Mouse (Mus musculus): ENCODE data around the gene Phf21a. TPM values are rescaled to one million over a fixed set of nuclear protein-coding genes. Genes with fewer than 3 reads are reported as not detected.

Gene Phf21a
- polyA plus RNA-seq, 1 experiment from 2014 or later, result 25.5 TPM

DNA sequence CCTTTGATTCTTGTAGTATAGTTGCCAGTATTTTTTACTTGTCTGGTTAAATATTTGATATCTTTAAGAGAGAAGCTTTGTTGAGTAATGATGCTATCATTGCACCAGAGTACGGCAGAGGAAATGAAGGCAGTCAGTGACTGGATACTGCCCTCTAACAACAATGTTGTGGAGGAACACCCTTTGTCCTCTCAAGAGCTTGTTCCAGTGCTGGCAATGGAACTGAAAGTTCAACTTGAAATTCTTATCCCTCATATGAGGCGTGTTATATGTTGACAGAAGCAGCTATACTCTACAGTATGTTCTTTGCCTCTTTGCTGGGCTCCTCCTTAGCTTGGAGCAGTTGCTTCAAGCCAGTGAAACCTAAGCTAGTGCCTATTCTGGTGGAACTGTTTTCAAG lies 147.4 kb downstream of the Phf21a start:
- Histone ChIP-seq H3K4me2 (no peak overlapping the region), H3K4me1 (ENCODE audit: control insufficient read depth, insufficient read depth, low read length) (no peaks in the 10 kb centered on the region), H3K9ac (ENCODE audit: low read depth, low read length) (no peak overlapping the region), H3K36me3 (ENCODE audit: control insufficient read depth, insufficient read depth, low read length) (peaks cover 9% of the 10 kb centered on the region), H3K27ac (ENCODE audit: low read depth, low read length) (no peak overlapping the region), H3K27me3 (ENCODE audit: control insufficient read depth, insufficient read depth, low read length) (no peaks in the 10 kb centered on the region), H3K9me3 (replicated peaks; ENCODE audit: control insufficient read depth, low read length) (no peaks in the 10 kb centered on the region), H3K4me3 (ENCODE audit: low read depth, low read length) (no peak overlapping the region)
- no peak for ATAC-seq (replicated peaks; ENCODE audit: insufficient number of reproducible peaks, low FRiP score, low TSS enrichment)
- WGBS (ENCODE audit: insufficient replicate concordance), result 74% methylated on average over 2 of the region's 2 CpGs

DNA sequence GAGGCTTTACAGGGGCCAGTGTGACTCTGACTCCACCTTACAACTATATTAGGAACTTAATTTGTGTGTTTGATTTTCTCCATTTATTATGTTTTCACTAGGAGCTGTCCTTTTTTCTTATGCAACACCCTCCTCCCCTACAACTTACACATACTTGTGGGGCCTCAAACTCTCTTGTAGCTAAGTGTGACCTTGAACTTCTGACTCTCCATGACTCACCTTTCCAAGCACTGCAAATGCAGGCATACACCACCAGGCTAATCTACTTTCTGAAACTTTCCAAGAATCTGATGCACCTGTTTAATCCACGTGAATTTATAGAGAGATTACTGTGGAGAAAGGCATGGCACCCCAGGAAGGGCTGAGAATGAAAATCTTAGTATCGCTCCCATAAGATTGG lies 147.9 kb downstream of the Phf21a start:
- Histone ChIP-seq H3K9ac (ENCODE audit: low read depth, low read length) (no peak overlapping the region), H3K4me1 (ENCODE audit: control insufficient read depth, insufficient read depth, low read length) (0 out of 2 replicates have a peak, but pooled peaks cover under 1% of the 10 kb centered on the region), H3K27ac (ENCODE audit: low read depth, low read length) (no peak overlapping the region), H3K9me3 (replicated peaks; ENCODE audit: control insufficient read depth, low read length) (no peaks in the 10 kb centered on the region), H3K4me2 (no peak overlapping the region), H3K4me3 (ENCODE audit: low read depth, low read length) (no peak overlapping the region), H3K36me3 (ENCODE audit: control insufficient read depth, insufficient read depth, low read length) (peaks cover 9% of the 10 kb centered on the region), H3K27me3 (ENCODE audit: control insufficient read depth, insufficient read depth, low read length) (no peaks in the 10 kb centered on the region)
- WGBS (ENCODE audit: insufficient replicate concordance), result 85% methylated on average over 2 of the region's 2 CpGs
- no peak for ATAC-seq (replicated peaks; ENCODE audit: insufficient number of reproducible peaks, low FRiP score, low TSS enrichment)

DNA sequence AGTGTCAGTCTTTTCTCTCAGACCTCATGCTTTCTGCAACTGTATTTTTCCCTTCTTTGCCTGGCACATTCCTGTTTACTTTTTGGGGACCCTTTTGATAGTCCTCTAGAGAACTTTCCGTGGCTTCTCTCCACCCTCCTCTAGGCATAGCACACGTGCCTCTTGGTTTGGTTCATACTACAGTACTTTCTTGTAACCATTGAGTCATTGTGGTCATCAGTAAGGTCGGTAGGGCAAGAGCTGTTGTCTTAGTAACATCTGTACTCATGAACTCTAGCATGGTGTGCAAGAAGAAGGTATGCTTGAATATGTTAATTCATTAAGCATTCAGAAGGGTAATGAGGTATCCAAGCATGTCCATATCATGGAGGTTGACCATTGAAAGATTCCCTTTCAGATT lies 148.4 kb downstream of the Phf21a start:
- Histone ChIP-seq H3K27ac (ENCODE audit: low read depth, low read length) (no peak overlapping the region), H3K4me1 (ENCODE audit: control insufficient read depth, insufficient read depth, low read length) (0 out of 2 replicates have a peak, but pooled peaks cover 2% of the 10 kb centered on the region), H3K4me2 (no peak overlapping the region), H3K36me3 (ENCODE audit: control insufficient read depth, insufficient read depth, low read length) (peaks cover 5% of the 10 kb centered on the region), H3K9me3 (replicated peaks; ENCODE audit: control insufficient read depth, low read length) (no peaks in the 10 kb centered on the region), H3K27me3 (ENCODE audit: control insufficient read depth, insufficient read depth, low read length) (no peaks in the 10 kb centered on the region), H3K9ac (ENCODE audit: low read depth, low read length) (no peak overlapping the region), H3K4me3 (ENCODE audit: low read depth, low read length) (no peak overlapping the region)
- no peak for ATAC-seq (replicated peaks; ENCODE audit: insufficient number of reproducible peaks, low FRiP score, low TSS enrichment)
- 77% methylated on average over 3 of the region's 3 CpGs for WGBS (ENCODE audit: insufficient replicate concordance)

DNA sequence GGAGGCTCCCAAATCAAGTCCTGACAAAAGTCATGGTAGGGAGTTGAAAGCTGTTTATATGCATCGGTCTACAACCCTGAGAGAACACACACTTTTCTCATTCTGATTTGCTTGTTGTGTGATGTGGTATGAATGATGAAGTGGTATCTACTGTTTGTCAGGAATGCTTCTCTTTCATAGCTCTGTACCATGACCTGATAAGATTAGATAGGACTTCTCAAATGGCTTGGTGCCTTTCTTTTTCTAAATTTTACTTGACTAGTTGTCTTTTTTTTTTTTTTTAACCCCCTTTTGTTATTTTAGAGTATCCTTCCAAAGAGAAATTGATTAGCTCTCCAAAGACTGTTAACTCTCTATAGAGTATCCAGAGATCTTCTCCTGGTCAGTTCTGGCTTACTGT lies 153.2 kb downstream of the Phf21a start:
- H3K36me3 ChIP-seq (ENCODE audit: control insufficient read depth, insufficient read depth, low read length), result no peaks in the 10 kb centered on the region
- WGBS (ENCODE audit: insufficient replicate concordance), result 78% methylated on average over 1 of the region's 1 CpGs

DNA sequence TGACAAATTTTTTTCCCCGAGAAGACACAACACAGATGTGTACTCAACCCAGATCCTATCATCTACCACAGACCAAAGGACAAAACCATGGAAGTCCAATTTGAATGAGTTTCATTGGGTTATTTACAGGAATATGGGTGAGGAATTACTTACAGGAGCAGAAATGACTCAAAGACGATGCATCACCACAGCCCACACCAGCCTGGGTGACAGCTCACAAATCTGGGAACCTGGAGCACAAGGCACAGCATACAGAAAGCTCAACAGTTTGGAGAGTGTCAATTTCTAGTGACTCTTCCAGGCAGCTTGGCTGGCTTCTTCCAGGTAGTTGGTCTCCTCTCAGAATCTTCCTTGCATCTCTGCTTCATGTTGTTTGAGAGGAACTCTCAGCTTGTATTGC lies 154.8 kb downstream of the Phf21a start:
- H3K36me3 ChIP-seq (ENCODE audit: control insufficient read depth, insufficient read depth, low read length), result no peaks in the 10 kb centered on the region
- no peak for ATAC-seq (replicated peaks; ENCODE audit: insufficient number of reproducible peaks, low FRiP score, low TSS enrichment)
- 93% methylated on average over 2 of the region's 2 CpGs for WGBS (ENCODE audit: insufficient replicate concordance)
- no peaks in the 10 kb centered on the region for H3K9me3 ChIP-seq (replicated peaks; ENCODE audit: control insufficient read depth, low read length)
- H3K27ac ChIP-seq (ENCODE audit: low read depth, low read length), result no peak overlapping the region
- 0 out of 2 replicates have a peak, but pooled peaks cover 2% of the 10 kb centered on the region for H3K4me1 ChIP-seq (ENCODE audit: control insufficient read depth, insufficient read depth, low read length)
- H3K4me2 ChIP-seq, result no peak overlapping the region
- no peak overlapping the region for H3K9ac ChIP-seq (ENCODE audit: low read depth, low read length)
- no peaks in the 10 kb centered on the region for H3K27me3 ChIP-seq (ENCODE audit: control insufficient read depth, insufficient read depth, low read length)
- H3K4me3 ChIP-seq (ENCODE audit: low read depth, low read length), result no peak overlapping the region

More for the DNA sequence above, 153.2 kb downstream of the Phf21a start:
- ATAC-seq (replicated peaks; ENCODE audit: insufficient number of reproducible peaks, low FRiP score, low TSS enrichment), result no peak
- H3K9ac ChIP-seq (ENCODE audit: low read depth, low read length), result no peak overlapping the region
- H3K4me2 ChIP-seq, result no peak overlapping the region
- no peaks in the 10 kb centered on the region for H3K9me3 ChIP-seq (replicated peaks; ENCODE audit: control insufficient read depth, low read length)
- H3K4me1 ChIP-seq (ENCODE audit: control insufficient read depth, insufficient read depth, low read length), result 0 out of 2 replicates have a peak, but pooled peaks cover 2% of the 10 kb centered on the region
- no peaks in the 10 kb centered on the region for H3K27me3 ChIP-seq (ENCODE audit: control insufficient read depth, insufficient read depth, low read length)
- no peak overlapping the region for H3K27ac ChIP-seq (ENCODE audit: low read depth, low read length)
- no peak overlapping the region for H3K4me3 ChIP-seq (ENCODE audit: low read depth, low read length)

DNA sequence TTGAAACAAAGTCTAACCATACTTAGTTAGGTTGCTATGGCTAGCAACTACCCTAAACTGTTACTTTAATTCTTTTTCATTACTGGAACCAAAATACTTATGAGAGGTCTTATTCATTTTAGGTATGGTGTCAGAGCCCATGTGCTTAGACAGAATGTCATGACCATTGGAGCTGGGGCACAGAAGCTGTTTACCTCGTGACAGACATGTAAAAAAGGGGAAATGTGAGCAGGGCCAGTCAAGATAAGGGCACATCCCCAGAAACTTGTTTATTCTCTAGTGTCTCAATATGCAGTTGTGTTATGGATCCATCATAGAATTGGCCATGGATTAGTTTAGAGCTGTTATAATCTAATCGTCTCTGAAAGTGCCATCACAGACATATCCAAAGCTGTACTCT lies 157.6 kb downstream of the Phf21a start:
- Histone ChIP-seq H3K27ac (ENCODE audit: low read depth, low read length) (no peak overlapping the region), H3K9me3 (replicated peaks; ENCODE audit: control insufficient read depth, low read length) (no peaks in the 10 kb centered on the region), H3K4me3 (ENCODE audit: low read depth, low read length) (no peak overlapping the region), H3K4me1 (ENCODE audit: control insufficient read depth, insufficient read depth, low read length) (0 out of 2 replicates have a peak, but pooled peaks cover 2% of the 10 kb centered on the region), H3K4me2 (no peak overlapping the region), H3K27me3 (ENCODE audit: control insufficient read depth, insufficient read depth, low read length) (no peaks in the 10 kb centered on the region), H3K36me3 (ENCODE audit: control insufficient read depth, insufficient read depth, low read length) (no peaks in the 10 kb centered on the region), H3K9ac (ENCODE audit: low read depth, low read length) (no peak overlapping the region)
- ATAC-seq (replicated peaks; ENCODE audit: insufficient number of reproducible peaks, low FRiP score, low TSS enrichment), result no peak
- WGBS (ENCODE audit: insufficient replicate concordance), result 78% methylated on average over 2 of the region's 2 CpGs

DNA sequence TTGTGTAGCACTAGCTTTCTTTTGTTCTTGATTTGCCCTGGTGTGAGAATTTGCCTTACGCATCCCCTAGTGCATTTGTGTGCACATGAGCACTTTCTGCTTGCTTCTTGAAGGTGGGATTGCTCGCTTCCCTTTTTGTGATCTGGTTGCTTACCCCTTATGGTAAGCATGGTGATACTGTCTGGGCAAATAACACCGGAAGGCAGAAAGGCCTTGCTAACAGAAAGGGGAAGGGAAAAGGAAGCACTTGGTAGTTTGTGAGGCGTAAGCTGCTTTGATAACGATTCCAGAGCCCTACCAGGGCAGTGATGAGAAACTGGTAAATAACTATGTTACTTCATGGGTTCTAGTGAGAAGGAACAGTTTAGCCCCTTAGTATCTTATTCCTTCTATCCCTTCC lies 160.9 kb downstream of the Phf21a start:
- ATAC-seq (replicated peaks; ENCODE audit: insufficient number of reproducible peaks, low FRiP score, low TSS enrichment), result no peak

DNA sequence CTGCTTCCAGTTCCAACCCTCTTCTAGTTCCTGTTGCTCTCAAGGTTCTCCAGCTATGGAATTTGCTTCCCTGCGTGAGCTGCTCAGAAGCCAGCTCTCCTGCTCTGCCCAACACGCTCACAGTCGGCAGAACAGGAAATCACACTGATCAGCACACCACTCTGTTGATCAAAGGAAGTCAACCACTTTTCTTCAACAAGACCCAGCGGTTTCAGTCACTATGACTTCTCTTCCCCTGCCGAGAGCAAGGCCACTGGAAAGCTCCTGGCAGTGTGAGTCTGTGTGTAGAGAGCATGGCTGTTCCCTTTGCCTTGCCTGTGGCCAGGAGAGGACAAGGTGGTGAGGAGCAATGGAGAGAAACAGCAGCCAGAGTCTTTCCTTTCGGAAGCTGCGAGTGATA lies 163.2 kb downstream of the Phf21a start:
- Histone ChIP-seq H3K9ac (ENCODE audit: low read depth, low read length) (no peak overlapping the region), H3K27ac (ENCODE audit: low read depth, low read length) (no peak overlapping the region), H3K4me1 (ENCODE audit: control insufficient read depth, insufficient read depth, low read length) (peaks cover 11% of the 10 kb centered on the region), H3K36me3 (ENCODE audit: control insufficient read depth, insufficient read depth, low read length) (no peaks in the 10 kb centered on the region), H3K9me3 (replicated peaks; ENCODE audit: control insufficient read depth, low read length) (no peaks in the 10 kb centered on the region), H3K4me2 (no peak overlapping the region), H3K4me3 (ENCODE audit: low read depth, low read length) (no peak overlapping the region), H3K27me3 (ENCODE audit: control insufficient read depth, insufficient read depth, low read length) (no peaks in the 10 kb centered on the region)
- ATAC-seq (replicated peaks; ENCODE audit: insufficient number of reproducible peaks, low FRiP score, low TSS enrichment), result no peak
- WGBS (ENCODE audit: insufficient replicate concordance), result 51% methylated on average over 7 of the region's 7 CpGs

More for the DNA sequence above, 160.9 kb downstream of the Phf21a start:
- no peak overlapping the region for H3K9ac ChIP-seq (ENCODE audit: low read depth, low read length)
- peaks cover 7% of the 10 kb centered on the region for H3K4me1 ChIP-seq (ENCODE audit: control insufficient read depth, insufficient read depth, low read length)
- H3K27me3 ChIP-seq (ENCODE audit: control insufficient read depth, insufficient read depth, low read length), result no peaks in the 10 kb centered on the region
- no peak overlapping the region for H3K4me2 ChIP-seq
- no peak overlapping the region for H3K27ac ChIP-seq (ENCODE audit: low read depth, low read length)
- WGBS (ENCODE audit: insufficient replicate concordance), result 78% methylated on average over 5 of the region's 5 CpGs
- no peaks in the 10 kb centered on the region for H3K9me3 ChIP-seq (replicated peaks; ENCODE audit: control insufficient read depth, low read length)
- H3K36me3 ChIP-seq (ENCODE audit: control insufficient read depth, insufficient read depth, low read length), result no peaks in the 10 kb centered on the region
- H3K4me3 ChIP-seq (ENCODE audit: low read depth, low read length), result no peak overlapping the region

DNA sequence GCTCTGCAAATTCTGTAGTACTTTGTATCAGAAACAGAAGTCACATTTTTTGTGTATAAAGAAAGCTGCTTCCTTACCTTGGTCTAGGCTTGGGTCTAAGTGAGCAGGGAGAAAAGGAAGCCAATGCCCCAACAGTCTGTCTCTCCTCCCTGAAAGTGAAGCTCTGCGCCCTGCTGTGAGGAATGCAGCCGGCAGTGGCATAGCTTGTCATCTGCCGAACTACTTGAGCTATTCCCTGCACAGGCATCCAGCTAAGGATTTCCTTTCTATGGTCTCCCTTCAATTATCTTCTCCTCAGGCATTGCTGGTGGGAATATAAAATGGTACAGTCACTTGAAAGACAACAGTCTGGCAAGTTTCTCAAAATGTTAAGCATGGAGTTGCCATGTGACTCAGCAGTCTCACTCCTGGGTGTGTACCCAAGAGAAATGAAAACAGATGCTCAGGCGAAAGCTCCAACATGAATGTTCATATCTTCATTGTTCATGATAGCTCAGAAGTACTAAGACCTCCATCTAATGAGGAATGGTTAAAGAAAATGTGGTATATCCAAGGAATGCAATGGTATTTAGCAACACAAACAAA lies 164.5 kb downstream of the Phf21a start:
- H3K36me3 ChIP-seq (ENCODE audit: control insufficient read depth, insufficient read depth, low read length), result no peaks in the 10 kb centered on the region
- 43% methylated on average over 4 of the region's 4 CpGs for WGBS (ENCODE audit: insufficient replicate concordance)
- no peaks in the 10 kb centered on the region for H3K27me3 ChIP-seq (ENCODE audit: control insufficient read depth, insufficient read depth, low read length)
- H3K4me3 ChIP-seq (ENCODE audit: low read depth, low read length), result no peak overlapping the region
- H3K4me2 ChIP-seq, result no peak overlapping the region
- H3K27ac ChIP-seq (ENCODE audit: low read depth, low read length), result no peak overlapping the region
- H3K4me1 ChIP-seq (ENCODE audit: control insufficient read depth, insufficient read depth, low read length), result peaks cover 11% of the 10 kb centered on the region
- H3K9ac ChIP-seq (ENCODE audit: low read depth, low read length), result no peak overlapping the region
- ATAC-seq (replicated peaks; ENCODE audit: insufficient number of reproducible peaks, low FRiP score, low TSS enrichment), result no peak
- no peaks in the 10 kb centered on the region for H3K9me3 ChIP-seq (replicated peaks; ENCODE audit: control insufficient read depth, low read length)

Data from heart, embryonic 11.5 days (tissue).